ENCODE assay signal across 12 mouse cellular contexts in the genomic region with DNA sequence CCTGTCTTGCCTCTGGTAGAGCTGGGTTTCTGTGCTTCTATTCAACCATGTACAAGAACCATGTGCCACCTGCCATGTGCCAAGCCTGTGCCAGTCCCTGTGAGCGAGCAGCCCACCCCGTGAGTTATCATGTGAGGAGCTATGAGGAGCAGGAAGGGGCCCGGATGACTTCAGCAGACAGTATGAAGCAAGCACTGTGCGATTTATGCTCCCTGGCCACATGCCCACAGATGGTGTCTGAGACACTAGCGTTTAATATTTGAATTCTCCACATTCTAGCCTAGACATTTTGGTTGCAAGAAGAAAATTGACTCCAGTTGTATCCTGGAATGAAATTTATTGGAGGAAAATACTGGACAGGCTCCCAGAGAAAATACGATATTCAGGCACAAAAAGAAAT. TPM values are rescaled to one million over a fixed set of nuclear protein-coding genes. Genes with fewer than 3 reads are reported as not detected.
DNase-seq lines count a peak whose midpoint lies in the region; ATAC-seq lines count a peak whose summit lies in the region.
"Had no signal": no experiment of that assay in that cellular context is flagged by ENCODE, and none has a peak within 500 bp of the region (broad histone marks: within the 10 kb centered on the region; RNA-seq: fewer than 3 reads in every experiment).

No protein-coding gene starts in this region.

- no peak for ATAC-seq in midbrain, embryonic 15.5 days (replicated peaks)
- ATAC-seq: midbrain, embryonic 13.5 days had no signal

- no peaks in the 10 kb centered on the region for H3K36me3 ChIP-seq in midbrain, embryonic 15.5 days (replicated peaks)
- H3K36me3 ChIP-seq: midbrain, embryonic 13.5 days had no signal

- DNase-seq in adrenal gland, postnatal 10 days: peak; percentile 49
- DNase-seq in adrenal gland, postnatal 4 days (ENCODE audit: low spot score in 2 of 2): no peak
- DNase-seq in kidney, postnatal 14 days: peak; percentile 75
- DNase-seq in kidney, adult 11 months: no peak
- DNase-seq in urinary bladder, postnatal 14 days (ENCODE audit: low spot score): peak; percentile 70
- no peak for DNase-seq in urinary bladder, postnatal 36 days (ENCODE audit: low spot score in 2 of 2)
- peak; percentile 47 to 62 for DNase-seq in lung, postnatal 4 days
- DNase-seq: cerebellum, postnatal 10 days; heart, adult 2 months; heart, postnatal 14 days had no signal

- WGBS in midbrain, embryonic 15.5 days: 80% methylated on average over 6 of the region's 6 CpGs

- H3K27me3 ChIP-seq in midbrain, embryonic 15.5 days (replicated peaks): peaks cover 11% of the 10 kb centered on the region

- no peak overlapping the region for H3K4me2 ChIP-seq in midbrain, embryonic 15.5 days
- H3K4me2 ChIP-seq: midbrain, embryonic 13.5 days had no signal

- peaks cover 4% of the 10 kb centered on the region for H3K4me1 ChIP-seq in midbrain, embryonic 15.5 days

- no peak overlapping the region for H3K9ac ChIP-seq in midbrain, embryonic 15.5 days
- H3K9ac ChIP-seq: midbrain, embryonic 13.5 days had no signal

- no peak overlapping the region for H3K27ac ChIP-seq in midbrain, embryonic 15.5 days
- H3K27ac ChIP-seq: heart, adult 2 months; midbrain, embryonic 13.5 days had no signal

- H3K4me3 ChIP-seq in midbrain, embryonic 15.5 days: no peak overlapping the region
- H3K4me3 ChIP-seq: heart, adult 2 months; midbrain, embryonic 13.5 days had no signal

- H3K9me3 ChIP-seq in midbrain, embryonic 15.5 days: no peaks in the 10 kb centered on the region
- H3K9me3 ChIP-seq: midbrain, embryonic 13.5 days had no signal

RNA-seq across cellular contexts. Expression of a gene that starts 3.9 kb away (rescaled TPM):
- 1 to 10 TPM; 2.4 to 3.9 TPM for total RNA-seq in adrenal gland, postnatal 10 days (2021)
- total RNA-seq in adrenal gland, postnatal 4 days (2021): 1 to 10 TPM; 5.6 to 6.8 TPM
- 1.3 and 2.1 TPM in 2 replicates for polyA plus RNA-seq in midbrain, embryonic 15.5 days (2015; fragmentation: Nextera tagmentation; extraction: Ambion mirVana)

RNA-seq across cellular contexts. Expression of a gene that starts 19.1 kb away (rescaled TPM):
- total RNA-seq in adrenal gland, postnatal 10 days (2021): 1 to 10 TPM; 3.8 to 3.9 TPM
- 1 to 10 TPM; 2.6 to 3.0 TPM for total RNA-seq in adrenal gland, postnatal 4 days (2021)
- 0.27 and 0.59 TPM in 2 replicates for polyA plus RNA-seq in midbrain, embryonic 15.5 days (2015; fragmentation: Nextera tagmentation; extraction: Ambion mirVana)

RNA-seq across cellular contexts. Expression of a gene that starts 24.6 kb away (rescaled TPM):
- 10 to 100 TPM in 1 of 2 experiments, 1 to 10 TPM in 1; 8.5 to 15.1 TPM for total RNA-seq in adrenal gland, postnatal 10 days (2021)
- 10 to 100 TPM; 10.1 to 11.4 TPM for total RNA-seq in adrenal gland, postnatal 4 days (2021)
- polyA plus RNA-seq in midbrain, embryonic 15.5 days (2015; fragmentation: Nextera tagmentation; extraction: Ambion mirVana): 39.4 and 43.1 TPM in 2 replicates

RNA-seq across cellular contexts. Expression of a gene that starts 59.6 kb away (rescaled TPM):
- total RNA-seq in adrenal gland, postnatal 10 days (2021): 10 to 100 TPM; 23.5 to 27.5 TPM
- 10 to 100 TPM; 20.7 to 23.0 TPM for total RNA-seq in adrenal gland, postnatal 4 days (2021)
- 4.4 and 4.6 TPM in 2 replicates for polyA plus RNA-seq in midbrain, embryonic 15.5 days (2015; fragmentation: Nextera tagmentation; extraction: Ambion mirVana)

Comparison
In these comparisons a context has a peak if more than half of its experiments do, and no peak if none do; other contexts are left out.
1. DNase-seq: peak in adrenal gland, postnatal 10 days (single experiment), kidney, postnatal 14 days (single experiment), urinary bladder, postnatal 14 days (single experiment) and lung, postnatal 4 days (2 of 2); none in adrenal gland, postnatal 4 days (0 of 2), kidney, adult 11 months (single experiment) and urinary bladder, postnatal 36 days (0 of 2).